Mouse (Mus musculus) liver, postnatal 0 days (tissue): ENCODE data around the gene Gyg.

ENCODE experiments used
- CTCF ChIP-seq: sonication (generic); IDR thresholded peaks from 2 replicates; pipeline ENCODE4 v1.5.1; 2016; ENCODE audit warnings: antibody characterized with exemption, low read depth
- EP300 ChIP-seq: IDR thresholded peaks from 2 replicates; pipeline ENCODE4 v1.6.1; 2016; ENCODE audit warnings: antibody characterized with exemption, low read depth, mild to moderate bottlenecking

DNA sequence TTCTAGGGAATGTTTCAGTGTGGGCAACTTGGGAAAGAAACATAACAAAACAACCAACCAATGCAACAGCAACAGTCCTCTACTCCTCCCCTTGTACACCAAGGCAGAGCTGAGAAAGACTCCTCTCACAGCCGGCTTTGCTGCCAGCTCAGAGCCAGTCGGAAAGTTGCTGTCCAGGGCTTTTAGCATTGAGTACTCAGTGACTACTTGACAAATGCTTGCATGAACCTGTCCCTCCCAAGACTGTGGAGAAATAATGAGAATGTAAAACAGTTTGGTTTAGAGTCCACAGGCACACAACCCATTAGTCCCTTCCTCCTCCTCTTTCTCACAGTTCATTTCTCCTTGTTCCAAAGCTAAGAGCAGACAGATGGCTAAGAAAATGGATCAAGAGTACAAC lies 10.7 kb downstream of the Gyg start:
- TF ChIP-seq CTCF (no peak), EP300 (no peak)
